Mouse (Mus musculus) kidney, embryonic 15.5 days (tissue): ENCODE measurements around the gene Morn5. TPM values are rescaled to one million over a fixed set of nuclear protein-coding genes. Genes with fewer than 3 reads are reported as not detected.
A peak's percentile ranks its signal among the peaks of the same experiment; 100 is the strongest.

Experiments
- ATAC-seq: fragments of 200-750 bp; cut with Nextera tagmentation; replicated peaks from 2 replicates; pipeline ENCODE4 v1.8.0; 2017; ENCODE audit warnings: moderate TSS enrichment; ENCODE audit not compliant: low FRiP score
- H3K27ac ChIP-seq: fragments of 300-500 bp; sonication (generic); 2 replicates; pipeline ENCODE4 v1.5.1; 2015; ENCODE audit warnings: mild to moderate bottlenecking, inconsistent platforms
- H3K27me3 ChIP-seq: fragments of 300-500 bp; sonication (generic); 2 replicates; pipeline ENCODE4 v1.6.1; 2015; ENCODE audit warnings: inconsistent platforms
- H3K36me3 ChIP-seq: fragments of 300-500 bp; sonication (generic); 2 replicates; pipeline ENCODE4 v1.6.1; 2015; ENCODE audit warnings: inconsistent platforms
- H3K4me1 ChIP-seq: fragments of 300-500 bp; sonication (generic); 2 replicates; pipeline ENCODE4 v1.6.1; 2015; ENCODE audit warnings: inconsistent platforms
- H3K4me2 ChIP-seq: fragments of 300-500 bp; sonication (generic); 2 replicates; pipeline ENCODE4 v1.6.1; 2015; ENCODE audit warnings: moderate library complexity, mild to moderate bottlenecking, inconsistent platforms
- H3K4me3 ChIP-seq: fragments of 300-500 bp; sonication (generic); replicated peaks from 2 replicates; pipeline ENCODE4 v1.5.1; 2015; ENCODE audit warnings: mild to moderate bottlenecking, inconsistent platforms
- H3K9ac ChIP-seq: fragments of 300-500 bp; sonication (generic); 2 replicates; pipeline ENCODE4 v1.6.1; 2015; ENCODE audit warnings: mild to moderate bottlenecking, inconsistent platforms
- H3K9me3 ChIP-seq: fragments of 300-500 bp; sonication (generic); replicated peaks from 2 replicates; pipeline ENCODE4 v1.6.1; 2016; ENCODE audit warnings: inconsistent platforms
- WGBS: fragments of 180-500 bp; shearing (Covaris S2); methylation state at CpG from one replicate; pipeline ENCODE4 v1.1.7; 2015; ENCODE audit warnings: mixed read lengths; 5-methylcytosine and 5-hydroxymethylcytosine counted together
- polyA plus RNA-seq: library from polyadenylated mRNA; unstranded; fragments of >200 nt; fragmentation: Nextera tagmentation; extraction: Ambion mirVana; gene quantifications from 2 replicates; pipeline ENCODE4 v1.2.1, GENCODE M21; 2015

Gene Morn5
- polyA plus RNA-seq, 1 experiment from 2014 or later: 0.91 TPM

DNA sequence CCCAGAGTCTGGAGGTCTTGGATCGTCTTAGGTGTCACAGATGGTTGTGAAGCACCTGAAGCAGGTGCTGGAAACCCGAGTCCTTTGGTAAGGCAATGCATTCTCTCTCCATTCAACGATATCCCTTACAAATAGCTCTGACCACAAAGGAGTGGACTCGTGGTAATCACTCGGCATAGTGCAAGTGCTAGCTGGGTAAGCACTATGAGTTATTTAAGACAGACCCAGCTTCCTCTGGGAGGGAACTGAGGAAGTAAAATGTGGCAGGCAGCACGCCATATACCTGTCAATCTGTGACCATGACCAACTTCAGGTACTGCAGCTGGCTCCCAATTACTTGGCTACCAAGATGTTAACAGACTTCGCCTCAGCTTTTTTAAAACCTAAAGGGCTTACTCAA lies 14.4 kb upstream of the Morn5 start:
- 74% methylated on average over 7 of the region's 7 CpGs for WGBS
- Histone ChIP-seq H3K4me3 (no peak overlapping the region), H3K9me3 (no peaks in the 10 kb centered on the region), H3K27me3 (no peaks in the 10 kb centered on the region), H3K9ac (no peak overlapping the region), H3K27ac (peak overlapping the region; percentile 68; the same call in 1 of the 2 replicates), H3K4me2 (no peak overlapping the region), H3K4me1 (peaks cover 19% of the 10 kb centered on the region), H3K36me3 (peaks cover 49% of the 10 kb centered on the region)
- no peak for ATAC-seq

GRCm38 (mm10) chr2:36035413-36036081 lies 13.7 kb upstream of the Morn5 start:
- Histone ChIP-seq H3K4me1 (peaks cover 19% of the 10 kb centered on the region), H3K36me3 (peaks cover 49% of the 10 kb centered on the region), H3K27me3 (no peaks in the 10 kb centered on the region), H3K27ac (peak overlapping the region; percentile 68), H3K4me2 (no peak overlapping the region), H3K4me3 (no peak overlapping the region), H3K9ac (no peak overlapping the region), H3K9me3 (no peaks in the 10 kb centered on the region)
- ATAC-seq: 0 out of 2 replicates have a peak, but pooled peaks have one; percentile 49
- 45% methylated on average over 11 of the region's 11 CpGs for WGBS

DNA sequence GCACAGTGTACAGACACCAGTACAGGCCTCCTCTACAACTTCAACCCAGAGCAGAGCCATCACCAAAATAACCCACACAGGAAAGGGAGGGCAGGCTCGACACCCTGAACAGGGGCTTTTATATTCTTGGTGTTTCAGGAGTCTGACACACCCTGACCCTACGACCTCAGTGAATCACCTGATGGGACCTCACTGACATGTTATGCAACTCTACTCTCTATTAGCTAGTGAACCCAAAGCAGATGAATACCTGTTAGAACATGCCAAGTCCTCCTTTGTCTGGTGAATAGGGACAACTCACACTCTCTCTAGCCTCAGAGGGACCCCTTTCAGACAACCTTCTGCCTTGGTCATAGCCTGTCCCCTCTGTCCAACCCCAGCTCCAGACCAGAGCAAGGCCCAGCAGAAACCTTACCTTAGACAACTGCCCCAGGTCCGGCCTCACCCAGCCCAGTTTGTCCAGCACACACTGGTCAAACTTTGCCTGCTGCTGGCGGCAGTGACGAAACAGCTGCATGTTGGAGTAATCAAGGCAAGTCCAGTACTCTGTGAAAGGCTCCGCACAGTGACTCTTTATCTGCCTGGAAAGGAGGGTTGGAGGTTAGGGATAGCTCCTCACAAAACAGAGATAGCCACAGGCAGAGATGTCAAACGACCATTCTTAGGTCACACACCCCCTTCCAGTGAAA lies 9.8 kb upstream of the Morn5 start:
- WGBS: 81% methylated on average over 7 of the region's 7 CpGs
- H3K27ac ChIP-seq: no peak overlapping the region
- no peak overlapping the region for H3K4me3 ChIP-seq
- H3K4me2 ChIP-seq: no peak overlapping the region
- H3K4me1 ChIP-seq: peaks cover 27% of the 10 kb centered on the region
- no peaks in the 10 kb centered on the region for H3K27me3 ChIP-seq
- ATAC-seq: no peak
- no peaks in the 10 kb centered on the region for H3K9me3 ChIP-seq
- H3K9ac ChIP-seq: no peak overlapping the region
- H3K36me3 ChIP-seq: peaks cover 64% of the 10 kb centered on the region

DNA sequence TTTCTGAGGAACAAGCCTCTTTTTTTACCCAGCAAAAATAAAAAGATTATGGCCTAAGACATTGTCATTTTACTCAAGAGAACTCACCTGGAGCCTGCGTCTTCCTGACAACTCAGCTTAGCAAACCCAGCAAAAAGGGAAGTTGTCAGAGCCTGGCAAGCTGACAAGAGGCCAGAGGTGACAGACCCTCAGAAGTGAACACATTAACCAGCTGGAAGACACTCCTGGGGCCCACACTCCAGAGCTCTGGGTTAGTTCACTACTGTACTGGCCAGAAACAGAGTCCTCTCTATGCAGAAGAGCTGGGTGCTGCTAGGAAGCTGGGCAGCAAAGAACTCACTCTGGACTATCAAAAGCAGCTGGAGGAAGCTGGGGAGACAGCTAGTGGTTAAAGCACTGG lies 8.4 kb upstream of the Morn5 start:
- Histone ChIP-seq H3K9ac (no peak overlapping the region), H3K36me3 (peaks cover 50% of the 10 kb centered on the region)

GRCm38 (mm10) chr2:36048164-36048563 lies 1.1 kb upstream of the Morn5 start:
- WGBS: 62% methylated on average over 8 of the region's 8 CpGs
- H3K27ac ChIP-seq: 0 out of 2 replicates have a peak overlapping the region, but pooled peaks have one; percentile 7

More for the DNA sequence above, 8.4 kb upstream of the Morn5 start:
- whole genome bisulfite sequencing: 72% methylated on average over 1 of the region's 1 CpGs
- ATAC-seq: no peak
- H3K27me3 ChIP-seq: no peaks in the 10 kb centered on the region
- no peak overlapping the region for H3K4me2 ChIP-seq
- no peaks in the 10 kb centered on the region for H3K9me3 ChIP-seq
- no peak overlapping the region for H3K27ac ChIP-seq
- H3K4me3 ChIP-seq: no peak overlapping the region
- peaks cover 23% of the 10 kb centered on the region for H3K4me1 ChIP-seq

GRCm38 (mm10) chr2:36049567-36049954 lies 303 bp downstream of the Morn5 start:
- Histone ChIP-seq H3K4me1 (peaks cover 20% of the 10 kb centered on the region), H3K4me2 (peak overlapping the region; percentile 63), H3K27ac (no peak overlapping the region), H3K27me3 (no peaks in the 10 kb centered on the region), H3K9ac (no peak overlapping the region), H3K9me3 (no peaks in the 10 kb centered on the region), H3K36me3 (0 out of 2 replicates have a peak, but pooled peaks cover 7% of the 10 kb centered on the region), H3K4me3 (peak overlapping the region; percentile 62)
- ATAC-seq: peak; percentile 29
- WGBS: 39% methylated on average over 10 of the region's 10 CpGs

More at GRCm38 (mm10) chr2:36048164-36048563, 1.1 kb upstream of the Morn5 start:
- Histone ChIP-seq H3K36me3 (peaks cover 19% of the 10 kb centered on the region), H3K9me3 (no peaks in the 10 kb centered on the region), H3K4me2 (peak overlapping the region; percentile 63), H3K9ac (peak overlapping the region; percentile 79), H3K4me1 (peaks cover 20% of the 10 kb centered on the region), H3K4me3 (peak overlapping the region; percentile 62), H3K27me3 (no peaks in the 10 kb centered on the region)
- no peak for ATAC-seq

DNA sequence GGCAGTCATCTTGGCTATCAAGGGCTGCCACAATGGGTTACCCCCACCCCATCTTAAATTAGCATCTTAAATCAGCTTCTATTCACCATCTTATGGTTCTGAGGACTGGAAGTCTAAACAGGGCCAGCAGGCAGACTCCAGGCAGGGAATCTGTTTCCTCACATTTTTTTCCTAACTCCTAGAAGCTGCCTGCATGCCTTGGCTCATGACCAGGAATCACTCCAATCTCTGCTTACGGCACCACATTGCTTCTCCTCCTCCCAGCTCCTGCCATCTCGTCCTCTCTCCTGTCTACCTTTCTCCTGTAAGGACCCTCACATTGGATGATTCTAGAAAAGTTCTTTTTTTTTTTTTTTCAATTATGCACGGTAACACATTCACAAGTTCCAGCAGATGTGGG lies 4.0 kb downstream of the Morn5 start:
- Histone ChIP-seq H3K9ac (no peak overlapping the region), H3K9me3 (no peaks in the 10 kb centered on the region), H3K4me2 (no peak overlapping the region), H3K27ac (no peak overlapping the region), H3K27me3 (no peaks in the 10 kb centered on the region), H3K36me3 (no peaks in the 10 kb centered on the region), H3K4me3 (no peak overlapping the region), H3K4me1 (peaks cover 8% of the 10 kb centered on the region)
- ATAC-seq: no peak
- WGBS: 59% methylated on average over 3 of the region's 3 CpGs

GRCm38 (mm10) chr2:36056248-36056647 lies 7.0 kb downstream of the Morn5 start:
- ATAC-seq: no peak
- H3K4me1 ChIP-seq: 0 out of 2 replicates have a peak, but pooled peaks cover under 1% of the 10 kb centered on the region
- no peak overlapping the region for H3K9ac ChIP-seq
- H3K27me3 ChIP-seq: no peaks in the 10 kb centered on the region
- H3K4me2 ChIP-seq: no peak overlapping the region
- H3K4me3 ChIP-seq: no peak overlapping the region
- H3K36me3 ChIP-seq: no peaks in the 10 kb centered on the region
- 46% methylated on average over 3 of the region's 3 CpGs for WGBS
- H3K27ac ChIP-seq: no peak overlapping the region
- H3K9me3 ChIP-seq: no peaks in the 10 kb centered on the region

DNA sequence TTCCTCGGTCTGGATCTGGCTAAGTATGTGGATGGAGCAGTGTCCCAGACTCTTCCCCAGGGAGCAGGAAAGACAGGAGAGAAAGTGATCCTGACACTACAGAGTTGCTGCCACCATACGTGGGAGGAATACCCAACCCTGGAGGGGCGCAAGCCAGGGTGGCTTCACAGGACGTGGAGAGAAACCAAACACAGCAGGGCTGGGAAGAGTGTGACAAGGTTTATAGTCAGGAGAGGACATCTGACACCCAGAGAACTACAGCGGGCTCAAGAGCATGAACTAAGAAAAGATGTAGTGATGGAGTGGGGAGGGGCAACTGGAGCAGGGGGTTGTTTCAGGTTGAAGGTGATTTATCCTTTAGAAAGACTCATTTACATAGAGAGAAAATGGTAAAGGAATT lies 12.2 kb downstream of the Morn5 start:
- Histone ChIP-seq H3K27ac (no peak overlapping the region), H3K4me3 (no peak overlapping the region), H3K27me3 (no peaks in the 10 kb centered on the region), H3K4me1 (0 out of 2 replicates have a peak, but pooled peaks cover 4% of the 10 kb centered on the region), H3K9ac (no peak overlapping the region), H3K4me2 (no peak overlapping the region), H3K9me3 (no peaks in the 10 kb centered on the region), H3K36me3 (no peaks in the 10 kb centered on the region)
- WGBS: 26% methylated on average over 5 of the region's 5 CpGs
- ATAC-seq: peak; percentile 68

- H3K9me3 ChIP-seq: no peaks in the 10 kb centered on the region
- 56% methylated on average over 9 of the region's 9 CpGs for WGBS
- ATAC-seq: no peak
Measured at GRCm38 (mm10) chr2:36067132-36067531, 17.9 kb downstream of the Morn5 start.

GRCm38 (mm10) chr2:36071660-36072305 lies 22.5 kb downstream of the Morn5 start:
- Histone ChIP-seq H3K27me3 (peaks cover 5% of the 10 kb centered on the region), H3K4me3 (no peak overlapping the region), H3K9ac (no peak overlapping the region), H3K4me2 (no peak overlapping the region), H3K36me3 (no peaks in the 10 kb centered on the region), H3K4me1 (no peaks in the 10 kb centered on the region), H3K9me3 (no peaks in the 10 kb centered on the region), H3K27ac (no peak overlapping the region)
- 77% methylated on average over 8 of the region's 8 CpGs for WGBS
- no peak for ATAC-seq

More at GRCm38 (mm10) chr2:36067132-36067531, 17.9 kb downstream of the Morn5 start:
- Histone ChIP-seq H3K27ac (no peak overlapping the region), H3K4me3 (no peak overlapping the region), H3K4me1 (no peaks in the 10 kb centered on the region), H3K4me2 (no peak overlapping the region), H3K27me3 (peaks cover 5% of the 10 kb centered on the region; the same call in 1 of the 2 replicates), H3K36me3 (no peaks in the 10 kb centered on the region), H3K9ac (no peak overlapping the region)

- Histone ChIP-seq H3K4me3 (no peak overlapping the region), H3K27ac (no peak overlapping the region), H3K9me3 (no peaks in the 10 kb centered on the region), H3K4me2 (no peak overlapping the region), H3K4me1 (peaks cover 17% of the 10 kb centered on the region), H3K36me3 (no peaks in the 10 kb centered on the region), H3K27me3 (peaks cover 4% of the 10 kb centered on the region; the same call in 1 of the 2 replicates), H3K9ac (no peak overlapping the region)
- ATAC-seq: no peak
- WGBS: 44% methylated on average over 3 of the region's 3 CpGs
Measured at GRCm38 (mm10) chr2:36073781-36074180, 24.5 kb downstream of the Morn5 start.
